Comparison of ENCODE assay signal across 8 mouse cellular contexts in the genomic region with DNA sequence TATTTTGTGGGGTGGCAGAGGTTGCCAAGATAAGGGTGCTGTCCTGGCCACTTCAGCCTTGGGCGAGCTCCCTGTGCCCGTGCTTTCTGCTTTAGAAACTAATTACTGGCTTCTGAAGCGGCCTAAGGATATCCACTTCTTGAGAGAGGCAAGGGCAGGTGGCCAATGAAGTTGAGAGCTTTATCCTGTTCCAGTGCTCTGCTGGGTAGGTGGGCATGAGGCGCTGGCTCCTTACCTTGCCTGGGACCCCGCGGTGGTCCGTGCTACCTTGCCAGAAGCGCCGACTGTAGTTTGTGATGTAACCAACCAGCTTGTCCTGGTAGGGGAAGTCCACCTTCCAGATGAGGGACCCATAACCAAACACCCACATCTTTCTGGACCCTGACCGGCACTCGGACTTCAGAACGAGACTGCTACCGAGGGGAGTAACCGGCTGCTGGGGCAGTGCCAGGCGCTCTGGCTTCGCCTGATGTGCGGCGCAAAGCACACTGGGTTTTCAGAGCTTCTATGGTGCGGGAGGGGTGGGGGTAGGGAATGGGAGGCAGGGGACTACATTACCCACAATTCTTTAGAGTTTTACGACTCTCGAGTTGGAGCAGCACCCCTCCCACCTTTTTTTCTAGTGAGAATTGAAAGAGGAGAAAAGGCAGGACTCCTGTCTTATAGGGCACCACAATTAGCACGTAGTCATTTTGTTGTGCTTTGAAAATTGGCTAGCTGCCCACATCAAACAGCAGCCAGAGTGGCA. TPM values are rescaled to one million over a fixed set of nuclear protein-coding genes. Genes with fewer than 3 reads are reported as not detected.
A peak's percentile ranks its signal among the peaks of the same experiment; 100 is the strongest.
DNase-seq lines count a peak whose midpoint lies in the region; ATAC-seq and TF ChIP-seq lines count a peak whose summit lies in the region.

A gene (minus strand): TSS at position 474 of the 748 bp plus-strand sequence.

- no peaks in the 10 kb centered on the region for H3K4me1 ChIP-seq in hindbrain, postnatal 0 days (ENCODE audit: insufficient read depth, low read length)

- H3K9ac ChIP-seq in hindbrain, postnatal 0 days (replicated peaks; ENCODE audit: low read length) = peak within 1 kb of the TSS; percentile 62

- peak; percentile 98 for ATAC-seq in common myeloid progenitor, adult 5-6 weeks (replicated peaks; ENCODE audit: low read depth, poor library complexity, severe bottlenecking)
- peak; percentile 99 for ATAC-seq in hindbrain, postnatal 0 days
- peak; percentile 95 for ATAC-seq in megakaryocyte, adult 5-6 weeks (ENCODE audit: poor library complexity, severe bottlenecking)

- H3K4me2 ChIP-seq in hindbrain, postnatal 0 days (ENCODE audit: low read depth, low read length) = peak within 1 kb of the TSS; percentile 68

- no peaks in the 10 kb centered on the region for H3K36me3 ChIP-seq in hindbrain, postnatal 0 days (ENCODE audit: insufficient read depth, low read length)

- peak; percentile 94 for DNase-seq in ZHBTc4 (ENCODE audit: low read depth, low spot score)
- DNase-seq in gastrocnemius, adult 2 months = peak; percentile 95
- DNase-seq in hindbrain, postnatal 0 days (ENCODE audit: low spot score) = peak; percentile 94
- DNase-seq in left cerebral cortex, adult 2 months (ENCODE audit: extremely low spot score in 1 of 2, low spot score in 2 of 2) = peak; percentile 81 to 85
- DNase-seq in right cerebral cortex, adult 2 months (ENCODE audit: low spot score in 2 of 2) = peak; percentile 79 to 86
- DNase-seq in urinary bladder, postnatal 14 days (ENCODE audit: low spot score) = peak; percentile 87

- H3K9me3 ChIP-seq in hindbrain, postnatal 0 days (ENCODE audit: low read length) = no peaks in the 10 kb centered on the region

- H3K27me3 ChIP-seq in hindbrain, postnatal 0 days (ENCODE audit: insufficient read depth, low read length) = no peaks in the 10 kb centered on the region

- intact Hi-C loops in gastrocnemius, adult 2 months (cut with DNase I) = loop anchor here (5.0 kb wide), 1 partner anchor 34 kb away; a partner anchor contains a TSS
- intact Hi-C loops in left cerebral cortex, adult 2 months (cut with DNase I) = loop anchor here (1.0 kb wide), 1 partner anchor 32 kb away; a partner anchor contains a TSS

- under 1% methylated on average over 22 of the region's 22 CpGs for WGBS in hindbrain, postnatal 0 days

- no peak for TF ChIP-seq CTCF in gastrocnemius, adult 2 months (IDR thresholded peaks at IDR 0.05)
- no peak for TF ChIP-seq CTCF in hindbrain, postnatal 0 days (IDR thresholded peaks at IDR 0.05; ENCODE audit: low read depth)
- TF ChIP-seq CTCF in left cerebral cortex, adult 2 months (IDR thresholded peaks at IDR 0.05) = no peak

- H3K4me3 ChIP-seq in gastrocnemius, adult 2 months = peak within 1 kb of the TSS; percentile 81
- H3K4me3 ChIP-seq in hindbrain, postnatal 0 days (ENCODE audit: low read length) = peak within 1 kb of the TSS; percentile 58
- H3K4me3 ChIP-seq in left cerebral cortex, adult 2 months = peak within 1 kb of the TSS; percentile 73

- H3K27ac ChIP-seq in gastrocnemius, adult 2 months = peak within 1 kb of the TSS; percentile 94
- H3K27ac ChIP-seq in hindbrain, postnatal 0 days = peak within 1 kb of the TSS; percentile 80
- peak within 1 kb of the TSS; percentile 91 for H3K27ac ChIP-seq in left cerebral cortex, adult 2 months

RNA-seq across cellular contexts. Expression of the gene that starts here (rescaled TPM):
- total RNA-seq in common myeloid progenitor, adult 5-6 weeks (2017) = 19.2 and 22.8 TPM in 2 replicates
- total RNA-seq in gastrocnemius, adult 2 months (2021) = 10 to 100 TPM; 17.7 to 23.0 TPM
- 6.5 and 14.7 TPM in 2 replicates for total RNA-seq in hindbrain, postnatal 0 days (2014; rRNA removed)
- 25.6 and 26.1 TPM in 2 replicates for polyA plus RNA-seq in hindbrain, postnatal 0 days (2015; fragmentation: Nextera tagmentation; extraction: Ambion mirVana)
- total RNA-seq in left cerebral cortex, adult 2 months (2021) = 10 to 100 TPM; 14.6 to 15.4 TPM
- total RNA-seq in megakaryocyte, adult 5-6 weeks (2015) = 6.4 and 8.0 TPM in 2 replicates
- 22.8 and 25.3 TPM in 2 replicates for total RNA-seq in megakaryocyte, adult 5-6 weeks (2017)

Comparison
In these comparisons a context has a peak if more than half of its experiments do, and no peak if none do; other contexts are left out.
1. Peak in every context shown above with its lines: DNase-seq, ATAC-seq, H3K4me3 ChIP-seq and H3K27ac ChIP-seq.